Mouse (Mus musculus) spleen, adult 2 months (tissue): Measurements from ENCODE around the gene Aqp6.

Experiments used
- CTCF ChIP-seq: fragments of 200-500 bp; IDR thresholded peaks from 2 replicates; pipeline ENCODE4 v1.5.1; 2011; ENCODE audit warnings: mild to moderate bottlenecking, inconsistent platforms; ENCODE audit not compliant: insufficient read depth, insufficient read length, insufficient replicate concordance; ENCODE audit errors: extremely low read depth
- POLR2A ChIP-seq: fragments of 200-500 bp; IDR thresholded peaks from 2 replicates; pipeline ENCODE4 v1.6.1; 2011; ENCODE audit warnings: low read depth, low read length, inconsistent platforms

- TF ChIP-seq CTCF (no peak), POLR2A (no peak)
Measured at GRCm38 (mm10) chr15:99614753-99615152, 13.6 kb downstream of the Aqp6 start.
